Mouse (Mus musculus): ENCODE measurements around the gene Fopnl.

Gene Fopnl

DNA sequence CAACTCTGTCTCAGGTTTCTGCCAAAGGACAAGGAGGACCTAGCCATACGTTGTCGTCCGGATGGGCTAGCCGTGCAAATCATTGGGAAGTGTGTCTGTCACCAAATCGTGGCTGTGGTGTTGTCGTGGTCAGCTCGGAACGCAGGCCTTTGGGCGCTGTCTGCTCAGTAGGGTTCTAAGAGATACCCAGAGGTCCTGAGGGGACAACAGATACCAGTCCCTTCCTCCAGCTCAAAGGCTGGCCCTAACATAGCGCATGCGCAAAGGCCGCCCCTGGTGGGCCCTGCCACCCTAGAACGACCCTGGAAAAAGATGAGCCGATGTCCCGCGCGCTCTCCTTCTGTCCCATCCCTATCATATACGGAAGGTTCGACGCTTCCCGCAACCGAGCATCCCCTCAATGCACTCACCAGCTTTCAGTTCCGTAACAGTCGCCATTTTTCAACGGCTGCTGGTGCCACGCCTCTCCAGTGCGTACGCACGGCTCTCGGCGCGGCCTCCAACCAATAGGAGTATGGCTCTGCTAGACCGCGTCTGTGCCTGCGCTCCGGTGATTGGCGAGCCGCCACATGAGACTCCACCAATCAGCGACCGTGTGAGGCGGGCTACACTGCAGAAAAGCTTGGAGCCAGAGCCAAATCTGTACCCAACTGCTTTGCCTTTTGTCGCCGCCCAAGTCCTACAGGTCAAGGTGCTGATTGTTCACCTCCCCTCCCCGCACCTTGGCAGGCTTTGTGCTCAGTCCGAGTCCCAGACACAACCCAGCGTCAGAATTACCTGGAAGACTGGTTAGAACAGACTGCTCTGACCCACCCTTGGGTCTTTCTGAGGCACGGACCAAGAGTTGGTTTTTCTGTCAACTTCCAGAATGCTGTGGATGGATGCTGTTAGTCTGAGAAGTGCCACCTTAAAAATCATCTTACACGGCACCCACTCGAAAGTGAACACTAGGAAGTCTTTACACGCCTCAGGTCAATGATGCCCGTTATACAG is at the start of gene Fopnl:
Fopnl (minus strand) TSS at position 522 of the 993 bp plus-strand sequence.
- peak; percentile 95 for DNase-seq (ENCODE audit: low spot score)

DNA sequence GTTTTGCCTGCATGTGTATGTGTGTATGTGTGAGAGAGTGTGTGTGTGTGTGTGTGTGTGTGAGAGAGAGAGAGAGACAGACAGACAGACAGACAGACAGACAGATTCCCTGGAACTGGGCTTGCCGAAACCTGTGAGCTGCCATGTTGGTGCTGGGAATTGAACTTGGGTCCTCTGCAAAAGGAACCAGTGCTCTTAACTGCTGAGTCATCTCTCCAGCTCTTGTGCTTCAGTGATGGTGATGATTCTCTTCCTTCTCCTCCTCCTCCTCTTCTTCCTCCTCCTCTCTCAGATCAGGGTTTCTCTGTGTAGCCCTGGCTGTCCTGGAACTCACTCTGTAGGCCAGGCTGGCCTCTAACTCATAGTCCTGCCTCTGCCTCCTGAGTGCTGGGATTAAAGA is 48.8 kb upstream of the Fopnl start:
- no peak for DNase-seq (ENCODE audit: low spot score)

DNA sequence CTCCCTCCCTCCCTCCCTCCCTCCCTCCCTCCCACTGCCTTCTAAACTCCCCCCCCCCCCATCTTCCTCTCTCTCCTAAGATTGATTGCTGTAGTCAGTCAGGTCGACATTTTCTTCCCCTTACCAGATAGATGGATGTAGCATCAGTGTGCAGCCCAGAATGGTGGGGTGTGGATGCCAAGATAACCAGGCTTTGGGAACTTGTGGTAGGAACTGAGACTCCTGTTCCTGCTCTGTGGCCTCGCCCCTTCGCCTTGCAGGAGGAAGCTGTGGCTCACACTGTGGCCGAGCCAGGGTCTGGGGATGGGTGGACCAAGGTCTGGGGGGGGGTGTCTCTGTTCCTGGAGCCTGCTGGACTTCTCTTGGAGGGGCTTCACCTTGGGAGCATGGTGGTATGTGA is 48.3 kb upstream of the Fopnl start:
- DNase-seq (ENCODE audit: low spot score), result no peak

DNA sequence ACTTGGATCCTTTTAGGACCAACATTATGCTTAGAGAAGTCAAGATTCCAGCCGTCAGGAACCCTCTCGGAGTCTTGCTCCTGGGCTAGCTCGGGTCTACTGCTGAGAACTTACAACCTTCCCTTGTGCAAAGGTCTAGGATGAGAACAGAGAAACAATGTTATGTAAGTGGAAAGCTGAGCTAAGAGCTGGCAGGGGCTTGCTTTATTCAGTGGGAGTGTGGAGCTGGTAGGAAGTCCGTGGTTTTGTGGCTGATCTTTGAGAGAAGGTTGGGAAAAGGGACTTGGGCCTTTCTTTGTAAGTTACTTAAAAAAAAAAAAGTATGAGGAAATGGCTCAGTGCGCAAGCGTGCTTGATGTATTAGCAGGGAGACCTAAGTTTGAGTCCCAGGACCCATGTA is 46.9 kb upstream of the Fopnl start:
- no peak for DNase-seq (ENCODE audit: low spot score)

DNA sequence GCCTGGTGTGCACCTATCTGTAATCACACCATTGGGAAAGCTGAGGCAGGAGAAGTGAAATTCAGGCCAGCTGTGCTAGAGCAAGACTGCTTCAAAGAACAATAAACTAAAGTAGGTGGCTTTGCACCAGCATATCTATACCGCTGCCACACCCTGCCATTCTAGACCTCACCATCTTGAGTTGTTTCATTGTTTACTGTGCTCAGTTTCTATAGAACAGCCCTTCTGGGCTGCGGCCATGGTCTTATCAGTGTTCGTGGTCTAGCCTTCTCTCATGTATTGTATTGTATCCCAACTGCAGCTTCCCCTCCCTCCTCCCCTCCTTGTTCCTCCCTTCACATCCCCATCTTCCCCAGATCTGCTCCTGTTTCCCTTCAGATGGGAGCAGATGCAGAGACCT is 46.3 kb upstream of the Fopnl start:
- no peak for DNase-seq (ENCODE audit: low spot score)

DNA sequence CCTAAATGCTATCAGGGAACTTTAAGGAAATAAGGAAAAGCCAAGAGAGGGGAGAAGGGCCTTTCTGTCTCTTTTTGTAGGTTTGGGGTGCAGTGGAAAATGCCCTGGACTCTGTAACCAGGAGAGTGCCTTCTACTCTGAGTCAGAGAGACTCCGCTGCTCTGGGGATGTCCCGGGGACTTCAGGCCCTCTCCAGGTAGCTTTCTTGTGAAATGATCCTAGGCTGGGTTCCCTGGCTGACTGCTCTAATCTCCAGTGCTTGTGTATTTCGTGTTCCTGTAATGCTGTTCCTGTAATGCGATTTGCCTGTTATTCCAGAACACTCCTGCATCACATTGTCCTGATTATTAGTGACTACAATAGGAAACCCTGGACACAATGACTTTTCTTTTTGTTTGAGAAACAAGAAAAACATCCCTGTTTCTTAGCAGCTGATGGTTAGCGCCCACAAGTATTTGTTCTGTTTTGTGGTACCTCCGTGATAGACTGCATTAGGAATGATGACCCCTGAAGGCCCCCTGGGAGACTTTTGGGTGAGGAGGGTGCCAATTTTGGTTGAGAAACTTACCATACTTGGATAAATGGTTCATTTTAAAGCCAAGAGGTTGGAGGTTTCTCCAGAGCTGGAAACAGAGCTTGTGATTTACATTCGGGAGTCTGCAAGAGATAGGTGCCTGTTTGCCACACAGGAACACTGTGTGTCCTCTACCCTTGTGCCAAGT is 45.1 kb upstream of the Fopnl start:
- DNase-seq (ENCODE audit: low spot score), result no peak

DNA sequence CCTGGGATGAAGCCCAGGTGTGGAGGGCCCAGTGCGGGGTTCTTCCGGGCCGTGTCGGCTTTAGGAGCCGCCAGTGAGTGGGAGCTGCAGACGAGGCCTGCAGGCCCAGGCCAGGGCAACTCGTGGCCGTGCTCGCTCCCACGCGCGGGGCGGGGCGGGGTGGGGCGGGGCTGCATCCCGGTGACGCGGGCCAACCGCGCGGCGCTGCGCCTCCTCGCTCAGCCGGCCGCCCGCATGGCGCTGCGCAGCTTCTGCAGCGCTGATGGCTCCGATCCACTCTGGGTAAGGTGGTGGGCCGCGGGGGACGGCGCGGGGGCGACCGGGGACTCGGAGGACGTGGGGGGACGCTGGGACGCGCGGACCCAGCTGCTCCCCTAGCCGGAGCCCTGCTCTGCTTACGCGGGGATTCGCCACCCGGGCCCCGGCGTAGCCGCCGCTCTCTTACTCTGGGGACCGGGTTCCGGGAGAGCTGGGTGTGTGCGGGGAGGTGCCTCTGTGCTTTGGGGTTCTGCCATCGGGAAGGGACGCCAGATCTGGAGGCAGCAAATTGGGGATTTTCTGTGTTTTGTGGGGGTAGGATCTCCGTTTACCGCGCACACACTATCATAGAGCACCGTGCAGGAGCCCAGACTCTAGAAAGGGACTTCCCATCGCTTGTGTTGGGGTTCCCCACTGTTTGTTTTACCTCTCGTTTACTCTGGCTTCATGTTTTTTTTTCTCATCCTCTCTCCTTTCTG is 44.3 kb upstream of the Fopnl start, which contains the start of gene Abcc1:
Abcc1 (plus strand) TSS at position 197 of the 737 bp plus-strand sequence.
- DNase-seq (ENCODE audit: low spot score), result peak; percentile 54

DNA sequence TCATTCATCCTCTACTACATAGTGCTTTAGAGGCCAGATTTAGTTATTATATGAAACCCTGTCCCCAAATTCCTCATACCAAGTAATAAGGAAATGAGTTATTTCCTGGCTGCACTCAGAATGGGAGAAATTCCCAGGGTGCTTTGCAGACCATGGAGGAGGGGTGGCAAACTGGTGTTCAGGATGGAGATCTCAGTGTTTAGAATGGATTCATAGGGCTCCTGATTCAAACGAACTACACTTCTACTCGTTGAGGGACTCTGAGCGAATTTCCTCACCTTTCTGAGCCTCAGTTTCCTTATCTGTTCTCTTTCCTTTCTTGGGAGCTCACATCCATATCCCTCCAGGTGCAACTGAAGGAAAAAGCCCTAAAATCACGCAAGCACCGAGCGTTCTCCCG is 43.7 kb upstream of the Fopnl start:
- DNase-seq (ENCODE audit: low spot score), result no peak

DNA sequence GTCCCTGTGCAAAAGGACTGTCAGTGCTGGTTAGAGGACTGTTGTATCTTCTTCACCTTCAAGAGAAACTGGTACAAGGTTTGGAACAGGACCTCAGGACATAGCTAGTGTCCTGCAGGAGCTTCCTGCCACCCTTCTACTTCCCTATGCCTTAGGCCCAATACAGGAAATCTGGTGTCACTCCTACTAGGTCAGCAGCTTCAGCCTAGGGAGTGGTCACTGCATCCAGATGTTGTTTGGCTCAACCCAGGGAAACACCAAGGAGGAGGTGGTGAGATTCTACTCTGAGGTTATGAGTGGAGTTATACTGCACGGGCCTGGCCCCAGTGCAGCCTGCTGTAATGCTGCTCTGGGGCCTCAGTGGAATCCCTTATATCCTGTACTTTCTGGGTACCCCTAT is 41.3 kb upstream of the Fopnl start:
- no peak for DNase-seq (ENCODE audit: low spot score)

DNA sequence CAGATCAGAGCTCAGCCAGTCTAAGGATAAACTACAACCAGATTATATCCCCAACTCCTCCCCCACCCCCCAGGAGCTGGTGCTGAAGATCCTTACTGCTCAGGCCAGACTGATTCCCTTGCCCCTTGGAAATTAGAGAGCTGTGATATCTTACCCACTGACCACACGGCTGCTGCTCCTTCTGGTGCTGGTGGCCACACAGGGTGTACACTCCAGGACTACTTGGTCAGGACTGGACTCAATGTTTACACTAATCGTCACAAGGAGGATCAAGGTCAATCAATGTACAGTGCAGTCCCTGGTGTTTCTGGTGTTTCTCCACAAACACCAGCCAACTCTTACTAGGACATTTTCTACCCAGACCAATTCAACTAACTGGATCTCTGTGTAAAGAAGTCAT is 40.7 kb upstream of the Fopnl start:
- no peak for DNase-seq (ENCODE audit: low spot score)

DNA sequence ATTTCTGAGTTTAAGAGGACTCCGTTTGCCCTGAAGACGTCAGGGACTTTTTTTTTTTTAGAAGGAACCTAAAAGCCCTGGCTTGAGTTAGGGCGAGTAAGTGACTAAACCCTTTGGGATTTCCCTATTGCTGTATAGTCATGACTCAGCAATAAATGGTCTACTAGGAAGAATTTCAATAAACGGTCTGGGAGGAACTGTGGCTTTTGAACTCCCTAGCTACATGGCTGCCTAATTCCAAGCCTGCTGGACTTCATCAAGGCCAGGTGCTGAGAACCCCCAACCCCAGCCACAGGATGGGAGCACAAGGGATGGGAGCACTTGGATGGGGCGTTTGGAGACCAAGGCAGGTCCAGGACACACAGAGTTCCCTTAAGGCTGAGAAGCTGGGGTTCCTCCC is 35.5 kb upstream of the Fopnl start:
- peak; percentile 35 for DNase-seq (ENCODE audit: low spot score)

DNA sequence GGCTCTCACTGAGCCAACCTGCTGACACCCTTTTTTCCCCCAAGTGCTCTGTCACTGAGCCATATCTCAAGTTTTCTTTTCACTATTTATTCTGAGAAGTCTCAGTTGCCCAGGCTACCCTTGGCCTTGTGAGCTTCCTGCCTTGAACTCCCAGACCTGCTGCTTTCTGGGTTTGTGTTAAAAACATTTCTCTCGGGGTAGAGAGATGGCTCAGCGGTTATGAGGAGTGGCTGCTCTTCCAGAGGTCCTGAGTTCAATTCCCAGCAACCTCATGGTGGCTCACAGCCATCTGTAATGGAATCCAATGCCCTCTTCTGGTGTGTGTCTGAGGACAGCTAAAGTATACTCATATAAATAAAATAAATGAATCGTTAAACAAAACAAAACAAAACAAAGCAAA is 35.0 kb upstream of the Fopnl start:
- no peak for DNase-seq (ENCODE audit: low spot score)

DNA sequence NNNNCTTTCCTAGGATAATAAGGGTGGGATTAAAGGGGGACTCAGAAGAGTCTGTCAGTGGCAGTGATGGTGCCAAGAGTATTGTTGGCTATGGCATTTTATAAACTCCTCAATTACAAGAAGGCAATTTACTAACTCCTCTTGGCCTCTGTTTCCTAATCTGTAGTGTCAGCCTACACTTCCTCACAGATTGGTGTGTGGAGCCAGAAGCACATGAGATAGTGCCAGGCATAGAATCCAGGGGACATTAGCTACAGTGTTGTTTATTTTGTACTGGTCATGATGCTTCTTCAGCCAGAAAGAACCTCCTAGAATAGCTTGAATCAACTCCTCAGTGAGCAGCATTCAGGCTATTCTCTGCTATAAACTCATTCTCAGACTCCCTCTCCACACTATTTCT is 34.4 kb upstream of the Fopnl start:
- no peak for DNase-seq (ENCODE audit: low spot score)

DNA sequence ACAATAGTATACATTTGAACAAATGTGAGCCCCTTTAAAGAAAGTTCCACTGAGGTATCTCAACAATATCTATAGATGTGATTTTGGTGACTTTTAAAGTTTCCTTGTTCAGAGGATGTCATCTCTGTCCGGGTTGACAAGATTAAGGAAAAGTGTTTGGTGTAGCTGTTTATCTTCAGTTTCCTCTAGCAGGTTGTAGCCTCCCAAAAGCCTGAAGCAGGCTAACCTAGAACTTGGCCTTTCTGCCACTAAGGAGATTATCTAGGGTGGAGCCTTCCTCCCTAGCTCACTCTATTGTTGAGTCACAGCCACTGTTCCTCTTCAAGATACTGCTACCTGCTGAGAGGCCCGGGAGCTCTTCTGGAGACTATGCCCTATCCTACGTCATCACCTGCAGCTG is 27.8 kb upstream of the Fopnl start:
- no peak for DNase-seq (ENCODE audit: low spot score)

DNA sequence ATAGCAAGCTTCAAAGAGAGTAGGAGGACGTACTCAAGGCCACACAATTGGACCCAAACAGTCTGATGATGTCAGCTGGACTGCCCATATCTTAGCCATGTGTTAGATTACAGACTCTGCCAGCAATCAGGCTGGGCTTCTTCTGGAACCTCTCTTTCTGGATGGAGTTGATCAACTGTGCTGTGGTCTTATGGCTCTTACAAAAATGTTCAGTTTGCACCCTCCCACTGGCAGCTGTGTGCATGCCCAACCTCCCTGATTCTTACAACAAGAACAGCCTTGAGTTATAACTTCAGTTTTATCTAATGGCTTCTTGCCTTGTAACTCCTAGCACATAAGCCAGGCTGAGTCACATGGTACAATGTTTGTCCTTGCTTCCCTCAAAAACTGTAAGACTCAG is 11.0 kb upstream of the Fopnl start:
- DNase-seq (ENCODE audit: low spot score), result no peak

DNA sequence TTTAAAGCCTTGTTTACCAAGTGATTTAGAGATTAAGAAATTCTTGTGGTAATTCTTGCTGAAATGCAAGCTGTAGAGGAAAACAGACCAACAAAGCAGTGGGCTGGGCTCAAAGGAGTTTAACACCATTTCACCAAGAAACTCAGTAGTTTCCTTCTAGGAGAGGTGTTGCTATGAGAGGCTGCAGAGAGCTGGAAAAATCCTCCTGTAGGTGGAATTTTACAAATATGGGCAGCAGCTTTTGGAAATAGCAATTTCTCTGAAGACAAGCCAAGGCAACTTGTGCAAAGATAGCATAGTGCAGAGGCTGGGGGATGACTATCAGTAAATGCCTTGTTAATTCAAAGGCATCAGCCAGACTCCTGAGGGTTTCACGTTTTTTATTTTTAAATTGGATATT is 3.3 kb upstream of the Fopnl start:
- DNase-seq (ENCODE audit: low spot score), result no peak

DNA sequence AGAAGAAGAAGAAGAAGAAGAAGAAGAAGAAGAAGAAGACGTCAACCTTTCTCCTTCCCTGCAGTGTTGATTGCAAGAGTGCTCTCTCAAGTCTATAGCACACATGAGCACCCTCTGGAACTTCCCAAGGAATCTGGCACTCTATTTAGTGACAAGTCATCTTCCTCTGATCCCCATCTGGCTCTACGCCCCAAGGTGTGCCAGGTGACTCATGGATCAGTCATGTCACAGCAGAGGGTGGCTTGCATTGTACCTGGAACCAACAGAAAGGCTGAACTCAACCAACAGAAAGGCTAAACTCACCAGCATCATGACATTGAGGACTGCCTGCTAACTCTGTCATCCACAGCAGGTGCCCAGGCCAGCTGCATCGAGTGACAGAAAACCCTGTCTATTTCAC is 2.5 kb upstream of the Fopnl start:
- no peak for DNase-seq (ENCODE audit: low spot score)

DNA sequence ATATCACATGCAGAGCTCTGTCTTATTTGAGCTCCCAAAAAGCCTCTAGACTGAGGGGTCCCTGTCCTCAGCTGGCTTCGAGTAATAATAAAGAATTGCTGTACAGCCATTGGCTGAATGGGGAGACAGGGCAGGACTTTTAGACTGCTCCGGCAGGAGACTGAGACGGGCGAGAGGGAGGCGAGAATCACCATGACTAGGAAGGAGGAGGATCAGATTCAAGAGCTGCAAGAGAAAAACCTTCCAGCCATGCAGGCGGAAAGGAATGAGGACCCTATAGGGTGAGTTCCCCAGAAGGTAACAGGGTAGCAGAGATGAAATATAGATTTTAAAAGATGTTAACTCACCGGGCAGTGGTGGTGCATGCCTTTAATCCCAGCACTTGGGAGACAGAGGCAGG is 4.3 kb downstream of the Fopnl start:
- no peak for DNase-seq (ENCODE audit: low spot score)

DNA sequence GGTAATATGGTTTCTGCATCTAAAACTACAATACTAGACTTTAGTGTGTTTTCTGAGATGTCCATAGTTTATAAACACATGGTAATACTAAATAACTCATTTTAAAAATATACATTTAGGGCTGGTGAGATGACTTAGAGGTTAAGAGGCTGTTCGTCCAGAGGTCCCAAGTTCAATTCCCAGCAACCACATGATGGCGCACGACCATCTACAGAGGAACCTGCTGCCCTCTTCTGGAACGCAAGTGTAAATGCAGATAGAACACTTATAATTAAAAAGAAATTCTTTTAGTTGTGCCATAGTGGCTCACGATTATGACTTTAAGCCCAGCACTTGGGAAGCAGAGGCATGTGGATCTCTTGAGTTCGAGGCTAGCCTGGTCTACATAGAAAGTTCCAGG is 5.8 kb downstream of the Fopnl start:
- peak; percentile 67 for DNase-seq (ENCODE audit: low spot score)

DNA sequence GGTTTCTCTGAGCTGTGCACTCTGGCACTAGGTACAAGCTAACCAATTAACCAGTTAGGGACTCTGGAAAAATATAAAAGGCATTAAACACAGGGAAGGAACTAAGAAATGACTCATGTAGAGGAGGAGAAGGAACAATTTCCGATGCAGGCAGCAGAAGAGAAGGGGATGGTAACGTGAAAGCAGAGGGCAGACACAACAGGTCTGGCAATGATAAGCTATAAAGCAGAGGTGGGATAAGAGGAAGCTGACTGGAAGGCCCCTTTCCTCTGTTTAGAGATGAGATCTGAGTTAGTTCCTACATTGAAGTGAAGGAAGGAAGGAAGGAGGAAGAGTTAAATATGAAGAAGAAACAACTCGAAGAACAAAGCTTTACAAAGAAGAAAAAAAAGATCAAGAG is 7.4 kb downstream of the Fopnl start:
- peak; percentile 59 for DNase-seq (ENCODE audit: low spot score)

DNA sequence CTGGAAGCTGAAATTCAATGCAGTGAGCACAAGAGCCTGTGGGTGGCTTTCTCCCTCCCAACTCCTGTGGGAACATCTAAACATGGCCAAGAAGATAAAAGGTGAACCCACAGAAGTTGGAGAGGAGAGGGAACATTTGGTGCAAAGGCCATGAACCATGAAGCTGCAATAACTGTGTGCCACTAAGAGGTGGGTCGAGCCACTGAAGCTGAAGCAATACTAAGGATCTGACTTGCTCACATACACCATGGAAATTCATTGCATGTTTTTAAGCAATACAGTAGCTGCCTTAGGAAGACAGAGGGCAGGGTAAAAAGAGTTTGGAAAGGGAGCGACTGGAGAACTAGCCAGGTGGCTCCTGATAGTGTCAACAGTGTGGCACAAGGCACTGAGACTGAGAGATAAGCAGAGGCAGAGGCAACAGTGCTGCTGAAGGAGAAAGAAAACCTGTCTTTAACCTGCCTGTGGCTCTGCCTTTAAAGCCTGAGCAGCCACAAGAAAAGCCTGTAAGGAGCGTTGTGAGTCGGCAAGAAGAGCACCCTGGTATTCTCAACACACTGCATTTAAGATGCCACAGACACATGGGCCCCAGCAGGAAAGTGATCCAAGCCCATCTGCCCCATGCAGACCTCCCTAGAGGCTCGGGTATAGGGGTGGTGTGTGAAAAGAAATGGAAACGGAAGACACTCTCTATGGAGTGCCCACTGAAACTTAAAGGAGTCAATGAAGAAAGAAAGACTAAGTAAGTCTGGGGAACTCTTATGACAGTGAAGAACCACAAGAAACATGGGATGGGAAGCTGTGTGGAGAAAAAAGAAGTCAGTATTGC is 8.7 kb downstream of the Fopnl start:
- DNase-seq (ENCODE audit: low spot score), result peak; percentile 79

DNA sequence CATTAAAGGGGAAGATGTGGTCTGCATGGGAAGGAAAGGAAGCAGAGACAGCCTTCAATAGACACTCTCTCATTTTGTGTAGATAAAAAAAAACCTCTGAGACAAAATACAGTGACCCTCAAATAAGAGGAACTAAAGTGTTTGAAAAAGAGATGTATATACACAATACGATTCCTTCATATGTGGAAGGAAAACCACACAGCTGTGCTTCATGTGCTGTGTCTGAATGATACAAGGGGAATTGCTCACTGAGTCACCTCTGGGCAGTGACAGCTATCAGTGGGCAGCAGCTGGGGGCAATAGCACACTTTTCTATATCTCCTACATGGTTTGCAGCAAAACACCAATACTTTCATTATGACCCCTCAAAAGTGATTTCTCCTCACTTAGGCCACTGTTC is 9.8 kb downstream of the Fopnl start:
- peak; percentile 57 for DNase-seq (ENCODE audit: low spot score)
